Mouse (Mus musculus): ENCODE measurements around the gene Abhd15. TPM values are rescaled to one million over a fixed set of nuclear protein-coding genes. Genes with fewer than 3 reads are reported as not detected.

Gene Abhd15
- polyA plus RNA-seq, 1 experiment = 0.75 TPM

DNA sequence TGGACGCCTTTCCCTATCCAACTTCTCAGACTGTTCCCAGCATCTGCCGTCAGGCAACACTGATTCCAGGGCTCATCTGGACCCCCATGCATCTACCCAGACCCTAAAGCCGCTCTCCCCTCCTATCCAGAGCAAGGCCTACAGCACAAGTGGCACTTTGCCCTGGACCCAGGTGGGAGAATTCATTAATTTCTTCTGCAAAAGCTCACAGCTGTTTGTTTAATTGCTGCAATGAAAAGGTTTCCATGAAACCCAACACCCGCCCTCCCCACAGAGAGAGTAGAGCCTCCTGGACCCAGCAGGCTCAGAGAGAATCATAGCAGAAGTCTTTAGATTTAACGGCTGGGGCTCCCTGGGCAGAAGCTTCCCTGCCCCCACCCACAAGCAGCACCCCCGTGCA is 29.7 kb upstream of the Abhd15 start:
- no peak for TF ChIP-seq POLR2A (IDR thresholded peaks at IDR 0.05; ENCODE audit: borderline replicate concordance, extremely low read depth, insufficient read depth, insufficient read length, poor library complexity, severe bottlenecking)
- no peak for TF ChIP-seq CTCF (IDR thresholded peaks at IDR 0.05; ENCODE audit: borderline replicate concordance, extremely low read depth, insufficient read depth, insufficient read length)
- DNase-seq (ENCODE audit: low read depth) = peak; percentile 84

DNA sequence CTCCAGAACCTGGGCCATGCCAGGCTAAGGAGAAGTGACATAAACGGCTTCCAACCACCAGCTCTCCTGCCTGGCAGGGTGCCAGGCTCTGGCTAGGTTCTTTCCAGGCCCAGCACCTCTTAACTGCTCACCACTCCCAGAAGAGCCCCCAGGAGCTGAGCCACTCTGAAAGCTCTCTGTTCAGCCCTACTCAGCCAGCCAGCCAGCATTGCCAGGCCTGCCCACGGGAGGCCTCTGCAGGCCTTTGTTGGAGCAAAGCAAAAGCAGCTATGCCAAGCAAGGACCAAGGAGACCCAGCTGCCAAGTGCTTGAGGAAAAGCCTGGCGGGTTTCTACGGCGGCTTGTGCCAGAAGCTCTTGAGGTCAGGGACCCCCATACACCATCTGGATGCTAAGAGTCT is 28.1 kb upstream of the Abhd15 start:
- TF ChIP-seq CTCF (IDR thresholded peaks at IDR 0.05; ENCODE audit: borderline replicate concordance, extremely low read depth, insufficient read depth, insufficient read length) (no peak; the same call in 1 of the 2 replicates), POLR2A (IDR thresholded peaks at IDR 0.05; ENCODE audit: borderline replicate concordance, extremely low read depth, insufficient read depth, insufficient read length, poor library complexity, severe bottlenecking) (no peak)
- peak; percentile 92 for DNase-seq (ENCODE audit: low read depth)

DNA sequence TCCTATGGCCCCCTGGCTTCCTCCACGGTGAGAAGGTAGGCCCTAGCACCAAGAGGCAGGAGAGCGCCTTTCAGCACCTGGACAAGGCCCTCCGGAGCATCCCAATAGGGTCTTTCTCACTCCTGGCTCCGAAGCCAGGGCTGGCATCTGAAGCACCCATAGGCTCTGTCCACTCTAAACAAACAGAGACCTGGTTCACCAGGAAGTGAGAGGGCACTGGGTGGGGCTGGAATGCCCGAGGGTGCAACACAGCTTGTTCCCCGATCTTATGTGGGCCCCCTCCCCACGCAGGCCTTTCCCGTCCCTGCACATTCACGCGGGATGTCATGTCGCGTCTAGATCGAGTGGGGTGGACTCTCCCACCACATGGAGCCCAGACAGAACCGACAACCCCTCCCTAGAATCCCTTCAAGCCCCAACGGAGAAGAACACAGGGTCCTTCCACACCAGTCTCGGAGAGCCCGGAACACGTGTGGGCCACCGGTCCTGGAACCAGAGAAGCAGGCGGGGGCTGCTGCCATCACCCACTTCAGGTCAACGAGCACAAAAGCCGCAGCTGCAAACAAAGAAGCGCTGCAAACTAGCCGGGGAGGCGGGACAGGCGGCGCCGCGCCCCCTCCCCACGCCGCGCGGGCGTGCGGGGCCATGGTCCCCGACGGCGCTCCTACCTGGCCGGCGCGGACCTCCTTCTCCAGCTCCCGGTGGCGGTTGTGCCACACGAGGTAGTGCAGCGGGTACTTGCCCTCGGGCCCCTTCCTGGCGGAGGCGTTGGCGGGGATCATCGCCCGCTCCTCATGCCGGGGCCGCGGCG is 25.9 kb upstream of the Abhd15 start:
- peak; percentile 54 for DNase-seq (ENCODE audit: low read depth)
- TF ChIP-seq CTCF (IDR thresholded peaks at IDR 0.05; ENCODE audit: borderline replicate concordance, extremely low read depth, insufficient read depth, insufficient read length) (no peak), POLR2A (IDR thresholded peaks at IDR 0.05; ENCODE audit: borderline replicate concordance, extremely low read depth, insufficient read depth, insufficient read length, poor library complexity, severe bottlenecking) (no peak)

DNA sequence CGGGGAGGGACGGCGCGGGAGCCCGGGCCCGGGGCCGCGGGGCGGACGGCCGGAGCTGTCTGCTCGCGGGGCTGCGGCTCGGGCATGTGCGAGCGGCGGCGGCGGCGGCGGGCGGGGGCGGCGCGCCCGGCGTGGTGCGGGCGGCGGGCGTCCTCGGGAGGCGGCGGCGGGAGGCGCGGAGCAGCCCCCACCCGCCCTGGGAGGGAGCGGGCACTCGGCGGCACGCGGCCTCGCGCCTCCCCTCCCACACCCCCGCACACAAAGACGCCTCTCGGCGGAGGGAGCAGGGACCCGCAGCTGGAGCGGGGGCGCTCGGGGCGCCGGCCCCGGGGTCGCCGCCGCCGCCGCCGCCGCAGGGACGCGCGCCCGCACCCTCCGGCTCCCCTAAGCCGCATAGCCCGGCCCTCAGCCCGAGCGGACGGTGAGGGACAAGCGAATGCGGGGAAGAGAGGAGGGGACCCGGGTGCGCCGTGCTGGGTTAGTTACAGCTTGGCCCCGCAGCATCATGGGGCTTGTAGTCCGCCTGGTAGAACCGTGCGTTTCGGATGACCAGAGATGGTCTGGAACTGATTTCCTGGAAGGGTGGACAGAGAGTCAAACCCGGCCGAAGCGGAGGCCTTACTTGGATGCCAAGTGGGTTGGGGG is 25.2 kb upstream of the Abhd15 start, which contains the start of gene Ankrd13b:
TSS of gene Ankrd13b (minus strand) at position 88 of the 645 bp plus-strand sequence.
- peak; percentile 59; the same call in 1 of the 2 replicates for TF ChIP-seq POLR2A (IDR thresholded peaks at IDR 0.05; ENCODE audit: borderline replicate concordance, extremely low read depth, insufficient read depth, insufficient read length, poor library complexity, severe bottlenecking)
- TF ChIP-seq CTCF (IDR thresholded peaks at IDR 0.05; ENCODE audit: borderline replicate concordance, extremely low read depth, insufficient read depth, insufficient read length) = no peak
- DNase-seq (ENCODE audit: low read depth) = peak; percentile 94

DNA sequence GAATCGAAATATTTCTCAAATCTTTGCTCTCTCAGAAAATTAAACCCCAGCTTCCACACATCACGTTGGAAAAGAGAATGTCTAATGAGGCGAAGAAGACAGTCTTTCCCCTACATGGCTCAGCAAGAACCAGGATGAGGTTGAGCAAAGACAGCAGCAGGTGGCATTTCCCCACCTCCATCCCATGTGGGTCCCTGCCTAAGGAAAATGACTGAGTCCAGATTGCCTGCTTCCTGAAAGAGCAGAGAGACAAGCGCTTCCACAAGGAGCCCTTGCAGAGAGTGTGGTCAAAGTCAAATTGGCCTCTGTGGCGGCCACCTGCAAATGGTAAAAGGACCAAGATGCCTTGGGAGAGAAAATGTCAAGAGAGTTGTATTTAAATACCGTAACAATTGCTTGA is 24.5 kb upstream of the Abhd15 start:
- TF ChIP-seq CTCF (IDR thresholded peaks at IDR 0.05; ENCODE audit: borderline replicate concordance, extremely low read depth, insufficient read depth, insufficient read length) = no peak
- no peak for TF ChIP-seq POLR2A (IDR thresholded peaks at IDR 0.05; ENCODE audit: borderline replicate concordance, extremely low read depth, insufficient read depth, insufficient read length, poor library complexity, severe bottlenecking)
- no peak for DNase-seq (ENCODE audit: low read depth)

DNA sequence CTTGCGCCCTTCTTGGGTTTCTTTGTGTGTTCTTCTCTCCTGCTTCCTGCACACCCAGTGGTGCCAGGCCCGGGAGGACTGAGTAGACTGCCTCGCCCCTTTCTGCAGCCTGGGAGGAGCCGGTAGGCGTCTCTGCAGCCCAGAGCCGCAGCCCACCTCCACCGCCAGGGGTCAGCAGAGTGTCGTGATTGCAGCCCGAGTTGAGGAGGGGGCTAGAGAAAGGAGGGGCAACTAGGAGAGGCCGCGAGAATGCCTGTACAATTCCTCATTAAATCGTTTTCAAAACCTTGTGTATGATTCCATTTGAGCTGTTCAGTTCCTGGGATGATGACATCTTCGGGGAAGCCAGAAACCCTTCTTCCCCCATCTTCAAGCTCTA is 23.8 kb upstream of the Abhd15 start:
- TF ChIP-seq CTCF (IDR thresholded peaks at IDR 0.05; ENCODE audit: borderline replicate concordance, extremely low read depth, insufficient read depth, insufficient read length) = peak; percentile 98
- TF ChIP-seq POLR2A (IDR thresholded peaks at IDR 0.05; ENCODE audit: borderline replicate concordance, extremely low read depth, insufficient read depth, insufficient read length, poor library complexity, severe bottlenecking) = no peak
- DNase-seq (ENCODE audit: low read depth) = peak; percentile 98

DNA sequence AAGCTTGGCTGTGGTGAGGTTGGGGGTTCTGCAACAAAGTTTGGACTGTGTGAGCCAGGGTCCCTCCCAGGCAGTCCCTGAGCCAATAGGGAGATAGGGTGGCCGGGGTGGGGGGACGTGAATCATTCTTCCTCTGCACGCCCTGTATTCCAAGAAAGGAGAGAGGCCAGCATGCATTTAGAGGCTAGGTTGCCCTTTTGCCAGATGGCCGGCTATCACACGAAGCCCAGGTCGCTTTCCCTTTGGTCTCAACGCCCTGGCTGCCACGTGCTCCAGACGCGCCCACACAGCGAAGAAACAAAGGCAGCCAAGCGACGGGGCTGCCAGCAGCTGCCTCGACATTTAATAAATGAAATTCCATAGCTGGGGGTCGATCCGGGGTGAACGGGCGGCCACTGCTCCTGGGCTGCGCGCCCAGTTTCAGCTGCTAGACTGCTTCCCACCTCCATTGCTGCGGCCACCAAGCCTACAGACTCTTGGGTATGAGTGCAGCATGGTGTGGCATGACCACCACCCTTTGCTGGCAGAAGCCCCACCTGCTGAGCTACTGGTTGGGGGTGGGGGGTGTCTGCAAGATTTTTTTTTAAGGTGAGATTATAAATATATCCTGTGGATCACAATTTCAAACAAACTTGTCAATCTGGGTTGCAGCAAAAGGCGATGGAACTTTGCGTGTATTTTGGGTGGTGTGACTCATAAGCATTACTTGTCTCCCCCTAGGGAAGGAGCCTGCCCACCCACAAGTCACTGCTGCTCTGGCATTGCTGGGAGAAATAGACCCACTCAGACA is 23.2 kb upstream of the Abhd15 start:
- 0 out of 2 replicates have a peak, but pooled peaks have one; percentile 3 for TF ChIP-seq POLR2A (IDR thresholded peaks at IDR 0.05; ENCODE audit: borderline replicate concordance, extremely low read depth, insufficient read depth, insufficient read length, poor library complexity, severe bottlenecking)
- TF ChIP-seq CTCF (IDR thresholded peaks at IDR 0.05; ENCODE audit: borderline replicate concordance, extremely low read depth, insufficient read depth, insufficient read length) = no peak
- DNase-seq (ENCODE audit: low read depth) = peak; percentile 89

DNA sequence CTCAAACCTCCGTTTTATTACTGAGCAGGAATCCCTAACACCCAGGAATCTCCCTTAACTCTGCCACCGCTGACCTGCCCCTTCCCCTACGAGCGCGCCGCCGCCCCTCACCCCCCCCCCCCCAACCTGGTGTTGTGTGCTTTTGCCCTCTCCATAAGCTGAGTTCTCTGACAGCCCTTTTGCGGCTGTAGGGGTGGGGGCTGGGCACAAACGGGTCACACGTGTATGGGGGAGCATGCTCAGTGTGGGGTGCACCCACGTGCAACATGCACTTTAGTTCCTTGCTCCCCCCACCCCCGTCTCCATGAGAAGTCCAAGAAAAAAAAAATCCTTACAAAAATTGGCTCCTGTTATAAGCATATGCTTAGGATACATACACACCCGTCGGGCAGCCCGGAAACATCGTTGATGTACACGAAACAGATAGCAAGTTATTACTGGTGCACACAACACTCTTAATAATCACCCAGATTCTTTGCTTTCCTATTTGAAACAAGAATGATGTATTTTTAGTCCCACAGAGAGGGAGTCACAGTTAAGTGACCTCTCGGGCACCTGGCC is 22.5 kb upstream of the Abhd15 start:
- no peak for TF ChIP-seq POLR2A (IDR thresholded peaks at IDR 0.05; ENCODE audit: borderline replicate concordance, extremely low read depth, insufficient read depth, insufficient read length, poor library complexity, severe bottlenecking)
- DNase-seq (ENCODE audit: low read depth) = peak; percentile 51

DNA sequence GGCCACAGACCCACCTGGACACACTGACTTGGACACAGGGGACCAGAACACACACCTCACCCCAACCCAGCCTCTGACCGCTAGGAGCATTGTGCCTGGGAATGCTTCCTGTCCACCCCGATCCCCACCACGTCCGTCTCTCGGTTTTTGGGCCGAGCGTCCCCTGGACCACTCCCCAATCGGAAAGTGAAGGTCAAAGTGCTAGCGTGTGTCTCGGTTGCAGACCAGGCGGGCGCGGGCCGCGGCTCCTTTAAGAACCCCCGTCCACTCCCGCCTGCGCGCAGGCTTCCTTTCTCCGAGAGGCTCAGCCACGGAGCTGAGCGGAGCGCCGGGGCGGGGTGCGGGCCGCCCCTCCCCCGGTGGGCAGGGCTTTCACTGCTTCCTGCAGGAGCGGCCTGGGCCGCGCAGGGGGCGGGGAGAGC is 22.0 kb upstream of the Abhd15 start:
- TF ChIP-seq CTCF (IDR thresholded peaks at IDR 0.05; ENCODE audit: borderline replicate concordance, extremely low read depth, insufficient read depth, insufficient read length) (peak; percentile 24; the same call in 1 of the 2 replicates), POLR2A (IDR thresholded peaks at IDR 0.05; ENCODE audit: borderline replicate concordance, extremely low read depth, insufficient read depth, insufficient read length, poor library complexity, severe bottlenecking) (peak; percentile 21; the same call in 1 of the 2 replicates)

DNA sequence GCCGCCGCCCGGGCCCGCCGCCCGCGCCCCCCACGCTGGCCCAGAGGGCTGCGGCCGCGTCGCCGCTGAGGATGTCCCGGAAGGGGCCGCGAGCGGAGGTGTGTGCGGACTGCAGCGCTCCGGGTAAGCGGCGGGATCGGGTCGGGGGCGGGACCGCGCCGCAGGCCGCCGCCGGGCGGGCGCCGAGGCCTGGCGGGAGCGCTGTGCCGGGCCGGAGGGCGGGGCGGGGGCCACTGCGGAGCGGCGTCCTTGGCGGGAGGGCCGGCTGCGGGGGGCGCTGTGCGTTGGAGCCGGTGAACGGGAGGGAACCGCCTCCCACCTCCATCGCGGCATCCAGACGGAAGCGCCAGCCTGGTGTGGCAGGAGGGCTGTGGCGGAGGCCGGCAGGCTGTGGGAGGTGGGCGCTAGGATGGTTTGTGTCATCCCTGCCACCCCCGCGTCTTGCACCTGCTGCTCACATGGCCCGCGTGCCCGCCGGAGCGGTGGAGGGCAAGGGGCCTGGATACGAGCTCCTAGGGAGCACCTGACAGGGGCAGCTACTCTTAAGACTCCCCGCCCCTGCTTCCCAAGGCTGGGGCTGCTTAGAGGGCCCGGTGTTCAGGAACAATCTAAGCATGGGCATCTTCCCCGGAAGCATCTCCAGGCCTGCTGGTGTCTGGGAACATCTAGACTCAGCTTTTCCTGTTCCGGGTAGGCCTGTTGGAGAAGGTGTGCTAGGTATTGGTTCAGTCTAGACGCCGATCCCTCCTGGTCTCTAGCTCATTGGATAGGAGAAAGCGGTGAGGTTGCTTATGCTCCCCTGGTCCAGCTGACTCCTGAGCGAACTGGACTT is 21.2 kb upstream of the Abhd15 start, which contains the start of gene Git1:
TSS of gene Git1 (plus strand) at position 51 of the 832 bp plus-strand sequence.
- DNase-seq (ENCODE audit: low read depth) = peak; percentile 60

More for the DNA sequence above, 22.0 kb upstream of the Abhd15 start:
- peak; percentile 98 for DNase-seq (ENCODE audit: low read depth)

More for the DNA sequence above, 21.2 kb upstream of the Abhd15 start, which contains the start of gene Git1:
- TF ChIP-seq POLR2A (IDR thresholded peaks at IDR 0.05; ENCODE audit: borderline replicate concordance, extremely low read depth, insufficient read depth, insufficient read length, poor library complexity, severe bottlenecking) (no peak), CTCF (IDR thresholded peaks at IDR 0.05; ENCODE audit: borderline replicate concordance, extremely low read depth, insufficient read depth, insufficient read length) (no peak)
